Mouse (Mus musculus) neural tube, embryonic 14.5 days (tissue): ENCODE measurements at regions not wholly inside any gene's neighbourhood (a gene's known extent, or its start where the extent isn't known, plus 50 kb on each side); places are given as distances from the start of the nearest gene placed in this dataset.

Experiments
- ATAC-seq: fragments of 200-750 bp; cut with Nextera tagmentation; 2 replicates; pipeline ENCODE4 v1.8.0; 2017; ENCODE audit warnings: low read depth, mild to moderate bottlenecking, moderate TSS enrichment, moderate library complexity
- H3K27ac ChIP-seq: fragments of 300-500 bp; sonication (generic); 2 replicates; pipeline ENCODE4 v1.5.1; 2014; ENCODE audit warnings: low read depth, mild to moderate bottlenecking, control low read depth, low read length, moderate library complexity, mixed read lengths
- H3K27me3 ChIP-seq: fragments of 300-500 bp; sonication (generic); 2 replicates; pipeline ENCODE4 v1.6.1; 2014; ENCODE audit warnings: low read length; ENCODE audit not compliant: control insufficient read depth, insufficient read depth
- H3K36me3 ChIP-seq: fragments of 300-500 bp; sonication (generic); 2 replicates; pipeline ENCODE4 v1.6.1; 2014; ENCODE audit warnings: low read length, mixed read lengths; ENCODE audit not compliant: control insufficient read depth, insufficient read depth
- H3K4me1 ChIP-seq: fragments of 300-500 bp; sonication (generic); 2 replicates; pipeline ENCODE4 v1.6.1; 2014; ENCODE audit warnings: low read length; ENCODE audit not compliant: control insufficient read depth, insufficient read depth
- H3K4me2 ChIP-seq: fragments of 300-500 bp; sonication (generic); 2 replicates; pipeline ENCODE4 v1.6.1; 2014; ENCODE audit warnings: mild to moderate bottlenecking, low read depth, low read length, control low read depth
- H3K4me3 ChIP-seq: fragments of 300-500 bp; sonication (generic); 2 replicates; pipeline ENCODE4 v1.5.1; 2014; ENCODE audit warnings: low read depth, low read length, control low read depth, mixed read lengths
- H3K9ac ChIP-seq: fragments of 300-500 bp; sonication (generic); replicated peaks from 2 replicates; pipeline ENCODE4 v1.6.1; 2014; ENCODE audit warnings: low read depth, mild to moderate bottlenecking, control low read depth, low read length, mixed read lengths
- H3K9me3 ChIP-seq: fragments of 300-500 bp; sonication (generic); 2 replicates; pipeline ENCODE4 v1.6.1; 2016; ENCODE audit warnings: low read length; ENCODE audit not compliant: control insufficient read depth
- WGBS: fragments of 180-500 bp; shearing (Covaris S2); extraction: QIAGEN DNeasy Blood & Tissue Kit; methylation state at CpG from one replicate; pipeline ENCODE4 v1.1.7; 2014; 5-methylcytosine and 5-hydroxymethylcytosine counted together

DNA sequence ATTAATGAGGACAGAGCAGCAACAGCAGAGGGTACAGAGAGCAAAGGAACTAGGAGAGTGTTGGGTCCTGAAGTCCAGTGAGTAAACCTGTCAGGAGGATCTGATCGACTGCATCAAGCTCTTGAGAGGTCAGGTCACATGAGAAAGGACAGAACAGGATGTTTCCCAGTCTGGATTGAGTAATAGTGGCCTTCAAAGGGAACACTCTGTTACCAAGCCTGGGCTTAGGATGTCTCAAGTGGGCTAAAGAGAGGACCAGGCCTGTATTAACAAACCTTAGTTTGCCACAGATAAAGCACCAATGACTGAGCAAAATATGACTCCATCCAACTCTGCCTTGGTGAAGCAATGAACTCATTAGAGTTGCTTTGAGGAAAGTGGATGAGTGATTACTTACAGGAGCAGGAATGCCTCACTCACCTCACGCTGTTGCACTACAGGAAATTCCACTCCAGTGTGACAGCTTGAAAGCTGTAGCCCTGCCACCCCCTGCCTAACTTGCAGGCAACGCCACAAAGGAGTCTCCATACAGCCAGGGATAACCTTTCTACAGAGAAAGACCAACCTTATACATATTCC, 229.2 kb upstream of the Nmur2 start:
- Histone ChIP-seq H3K36me3 (no peaks in the 10 kb centered on the region), H3K9ac (no peak overlapping the region), H3K4me3 (no peak overlapping the region), H3K27me3 (no peaks in the 10 kb centered on the region), H3K27ac (no peak overlapping the region), H3K9me3 (no peaks in the 10 kb centered on the region), H3K4me1 (no peaks in the 10 kb centered on the region), H3K4me2 (no peak overlapping the region)
- ATAC-seq, result no peak
- WGBS, result 58% methylated on average over 3 of the region's 3 CpGs

- H3K4me1 ChIP-seq, result no peaks in the 10 kb centered on the region
- H3K9ac ChIP-seq, result no peak overlapping the region
- no peak overlapping the region for H3K4me3 ChIP-seq
- no peak overlapping the region for H3K4me2 ChIP-seq
- H3K27ac ChIP-seq, result no peak overlapping the region
- 96% methylated on average over 10 of the region's 10 CpGs for WGBS
- no peak for ATAC-seq
- no peaks in the 10 kb centered on the region for H3K36me3 ChIP-seq
- H3K9me3 ChIP-seq, result no peaks in the 10 kb centered on the region
- no peaks in the 10 kb centered on the region for H3K27me3 ChIP-seq
Observed at GRCm38 (mm10) chr11:56262726-56263125, 221.9 kb upstream of the Nmur2 start.

GRCm38 (mm10) chr11:56256356-56256755, 215.5 kb upstream of the Nmur2 start:
- no peaks in the 10 kb centered on the region for H3K4me1 ChIP-seq
- no peaks in the 10 kb centered on the region for H3K36me3 ChIP-seq
- ATAC-seq, result no peak
- no peak overlapping the region for H3K4me3 ChIP-seq
- no peak overlapping the region for H3K9ac ChIP-seq
- no peaks in the 10 kb centered on the region for H3K27me3 ChIP-seq
- H3K27ac ChIP-seq, result no peak overlapping the region
- WGBS, result 93% methylated on average over 2 of the region's 2 CpGs
- no peaks in the 10 kb centered on the region for H3K9me3 ChIP-seq
- no peak overlapping the region for H3K4me2 ChIP-seq

DNA sequence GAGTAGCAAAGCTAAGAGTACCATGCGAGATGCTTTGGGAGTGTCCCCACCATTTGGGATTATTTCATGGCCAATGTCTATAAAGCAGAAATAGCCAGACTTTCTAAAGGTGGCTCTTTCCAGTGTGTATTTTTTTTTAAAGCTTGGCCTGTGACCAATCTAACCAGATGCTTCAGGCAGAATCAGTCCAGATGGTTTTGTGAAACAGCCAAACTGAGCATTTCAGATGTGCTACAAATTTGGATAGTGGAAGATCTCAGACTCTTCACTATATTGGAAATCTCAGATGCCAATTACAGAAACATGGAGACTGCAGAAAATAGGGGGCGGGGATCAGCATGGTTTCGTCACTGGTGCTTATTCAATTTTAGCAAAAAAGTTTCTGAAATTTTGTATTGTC, 213.6 kb upstream of the Nmur2 start:
- no peak overlapping the region for H3K27ac ChIP-seq
- ATAC-seq, result no peak
- H3K4me1 ChIP-seq, result no peaks in the 10 kb centered on the region
- H3K27me3 ChIP-seq, result no peaks in the 10 kb centered on the region
- 96% methylated on average over 3 of the region's 3 CpGs for WGBS
- no peak overlapping the region for H3K4me3 ChIP-seq
- no peaks in the 10 kb centered on the region for H3K36me3 ChIP-seq
- H3K9ac ChIP-seq, result no peak overlapping the region
- H3K4me2 ChIP-seq, result no peak overlapping the region
- H3K9me3 ChIP-seq, result no peaks in the 10 kb centered on the region

- no peaks in the 10 kb centered on the region for H3K36me3 ChIP-seq
- no peak overlapping the region for H3K9ac ChIP-seq
- no peak overlapping the region for H3K4me3 ChIP-seq
- ATAC-seq, result no peak
- no peaks in the 10 kb centered on the region for H3K27me3 ChIP-seq
- peaks cover 16% of the 10 kb centered on the region for H3K4me1 ChIP-seq
- H3K4me2 ChIP-seq, result no peak overlapping the region
- no peaks in the 10 kb centered on the region for H3K9me3 ChIP-seq
- H3K27ac ChIP-seq, result peak overlapping the region; percentile 73
- 33% methylated on average over 4 of the region's 4 CpGs for WGBS
Observed at GRCm38 (mm10) chr11:56247333-56247823, 206.6 kb upstream of the Nmur2 start.

- H3K9ac ChIP-seq, result no peak overlapping the region
- peak; percentile 99 for ATAC-seq
- H3K27ac ChIP-seq, result peak overlapping the region; percentile 73
- H3K36me3 ChIP-seq, result no peaks in the 10 kb centered on the region
- WGBS, result 28% methylated on average over 5 of the region's 5 CpGs
- H3K9me3 ChIP-seq, result no peaks in the 10 kb centered on the region
- no peak overlapping the region for H3K4me2 ChIP-seq
- H3K27me3 ChIP-seq, result no peaks in the 10 kb centered on the region
- H3K4me1 ChIP-seq, result peaks cover 16% of the 10 kb centered on the region
- no peak overlapping the region for H3K4me3 ChIP-seq
Observed at GRCm38 (mm10) chr11:56246549-56247332, 205.9 kb upstream of the Nmur2 start.

- Histone ChIP-seq H3K27me3 (no peaks in the 10 kb centered on the region), H3K4me3 (no peak overlapping the region), H3K4me2 (no peak overlapping the region), H3K36me3 (no peaks in the 10 kb centered on the region), H3K4me1 (peaks cover 16% of the 10 kb centered on the region), H3K27ac (no peak overlapping the region), H3K9me3 (no peaks in the 10 kb centered on the region), H3K9ac (no peak overlapping the region)
- no peak for ATAC-seq
- WGBS, result 88% methylated on average over 2 of the region's 2 CpGs
Observed at GRCm38 (mm10) chr11:56244951-56245350, 204.1 kb upstream of the Nmur2 start.

- Histone ChIP-seq H3K4me2 (no peak overlapping the region), H3K27me3 (no peaks in the 10 kb centered on the region), H3K9me3 (no peaks in the 10 kb centered on the region), H3K36me3 (no peaks in the 10 kb centered on the region), H3K4me3 (no peak overlapping the region), H3K27ac (no peak overlapping the region), H3K4me1 (peaks cover 16% of the 10 kb centered on the region), H3K9ac (no peak overlapping the region)
- no peak for ATAC-seq
- WGBS, result 65% methylated on average over 8 of the region's 8 CpGs
Observed at GRCm38 (mm10) chr11:56243447-56243846, 202.6 kb upstream of the Nmur2 start.

GRCm38 (mm10) chr11:56238745-56239144, 197.9 kb upstream of the Nmur2 start:
- no peak overlapping the region for H3K27ac ChIP-seq
- WGBS, result 56% methylated on average over 4 of the region's 4 CpGs
- no peaks in the 10 kb centered on the region for H3K9me3 ChIP-seq
- H3K4me1 ChIP-seq, result no peaks in the 10 kb centered on the region
- H3K9ac ChIP-seq, result no peak overlapping the region
- no peaks in the 10 kb centered on the region for H3K27me3 ChIP-seq
- no peak overlapping the region for H3K4me2 ChIP-seq
- H3K4me3 ChIP-seq, result no peak overlapping the region
- no peaks in the 10 kb centered on the region for H3K36me3 ChIP-seq
- ATAC-seq, result no peak
